Mouse (Mus musculus) stomach, postnatal 0 days (tissue): Measurements from ENCODE around the gene Spata2l.

Source experiments
- CTCF ChIP-seq: IDR thresholded peaks from 2 replicates; pipeline ENCODE4 v1.5.1; 2016; ENCODE audit warnings: antibody characterized with exemption, low read depth, mild to moderate bottlenecking, moderate library complexity
- EP300 ChIP-seq: optimal IDR thresholded peaks from 2 replicates; pipeline ENCODE3; 2016; ENCODE audit warnings: antibody characterized with exemption

DNA sequence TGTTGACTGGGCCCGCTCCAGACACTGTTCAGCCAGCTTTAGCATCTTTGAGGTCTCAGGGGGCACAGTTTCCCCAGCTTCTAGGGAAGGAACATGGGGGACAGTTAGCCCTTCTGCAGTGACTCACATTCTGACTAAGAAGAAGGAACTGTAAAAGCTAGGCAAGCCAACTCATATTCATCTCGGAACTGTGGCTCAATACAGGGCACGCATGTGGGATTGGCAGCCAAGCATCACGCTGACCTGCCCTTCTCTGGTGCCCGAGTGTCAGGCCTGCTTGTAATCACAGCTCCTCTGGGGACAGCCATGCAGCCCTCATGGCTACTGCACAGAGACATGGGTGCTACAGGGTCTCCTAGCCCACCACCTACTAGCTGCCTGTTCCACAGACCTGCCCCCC is 14.9 kb upstream of the Spata2l start:
- TF ChIP-seq CTCF (no peak), EP300 (no peak)
